Mouse (Mus musculus) left cerebral cortex, adult 18-20 months (tissue): ENCODE data around the gene Acaa1b. TPM values are rescaled to one million over a fixed set of nuclear protein-coding genes. Genes with fewer than 3 reads are reported as not detected.

Experiments used
- DNase-seq, 2 experiments: peaks; one replicate each; pipeline ENCODE4 v3.0.0; 2021 to 2022; ENCODE audit warnings: low spot score in 2 of 2, mixed read lengths in 1 of 2
- long read RNA-seq, 2 experiments: library from polyadenylated mRNA; stranded (forward); transcript quantifications; one replicate each; pipeline ENCODE4 v2.0.0; 2021
- total RNA-seq, 2 experiments: library from RNA; stranded (reverse); gene quantifications; 2 replicates each; pipeline ENCODE4 v1.2.3; 2021

Acaa1b gene
- total RNA-seq: 1 to 10 TPM; 1.3 to 1.5 TPM
- long read RNA-seq, experiment 1: 0 reads
- long read RNA-seq, experiment 2, partial matches to known transcripts: 0 of 1 reads
- long read RNA-seq, experiment 2, other reads (novel, unspliced or antisense): 1 of 1 reads

DNA sequence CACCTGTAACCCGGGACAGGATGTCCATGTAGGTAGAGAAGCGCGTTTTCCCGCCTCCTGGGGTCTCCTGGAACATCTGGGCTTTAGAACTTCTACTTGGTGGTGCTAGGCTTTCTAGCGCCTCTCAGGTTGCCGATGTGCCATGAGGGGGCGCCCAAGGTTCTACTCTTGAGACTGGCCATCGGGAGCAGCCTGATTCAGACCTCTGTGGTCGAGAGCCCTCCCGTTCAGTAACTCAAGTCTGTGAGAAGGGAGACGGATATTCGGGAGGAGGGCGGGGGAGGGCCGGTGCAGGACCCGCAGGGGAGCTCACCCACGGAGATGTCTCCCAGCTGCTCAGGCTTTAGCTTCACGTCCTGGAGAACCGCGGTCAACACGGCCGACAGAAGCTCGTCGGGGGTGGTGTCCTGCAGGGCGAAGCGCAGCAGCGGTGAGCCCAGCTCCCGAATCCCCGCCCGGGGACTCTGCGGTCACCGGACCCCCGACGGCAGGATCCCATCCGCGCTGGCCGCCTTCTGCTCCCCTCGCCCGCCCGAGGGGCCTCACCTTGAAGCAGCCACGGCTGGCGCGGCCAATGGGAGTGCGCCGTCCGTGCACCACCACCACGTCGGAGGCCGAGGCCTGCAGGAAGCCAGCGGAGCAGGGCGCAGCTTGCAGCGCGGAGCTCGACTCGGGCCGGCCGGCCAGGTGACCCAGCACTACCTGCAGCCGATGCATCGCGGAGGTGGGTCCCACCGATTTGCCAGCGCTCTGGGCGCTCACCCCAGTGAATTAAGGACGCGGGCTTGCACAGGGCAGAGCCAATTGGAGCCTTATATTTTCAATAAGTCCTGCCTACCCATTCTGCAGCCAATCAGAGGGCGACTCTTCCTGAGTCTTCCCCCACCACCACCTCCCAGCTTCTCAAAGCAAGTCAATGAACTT, at the start of gene Acaa1b:
TSS of gene Acaa1b (minus strand) at position 816 of the 924 bp plus-strand sequence.
- peak; percentile 63 to 69 for DNase-seq

DNA sequence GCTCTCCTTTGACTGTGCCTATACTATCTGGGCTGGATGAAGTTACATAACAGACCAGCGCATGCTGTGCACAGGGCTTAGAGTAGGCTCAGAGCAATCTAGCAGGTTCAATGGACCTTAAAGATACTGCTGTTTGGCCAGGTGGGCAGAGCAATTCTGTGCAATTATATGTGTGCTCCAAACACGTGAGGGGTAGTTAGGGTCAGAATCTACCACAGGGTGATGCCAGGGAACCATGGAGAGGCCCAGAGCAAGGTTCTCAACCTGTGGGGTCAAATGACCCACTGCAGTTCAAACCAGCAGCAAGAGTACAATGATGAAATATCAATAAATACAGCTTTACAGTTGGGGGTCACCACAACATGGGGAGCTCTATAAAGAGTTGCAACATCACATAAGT, 49.8 kb upstream of the Acaa1b start:
- DNase-seq: no peak

DNA sequence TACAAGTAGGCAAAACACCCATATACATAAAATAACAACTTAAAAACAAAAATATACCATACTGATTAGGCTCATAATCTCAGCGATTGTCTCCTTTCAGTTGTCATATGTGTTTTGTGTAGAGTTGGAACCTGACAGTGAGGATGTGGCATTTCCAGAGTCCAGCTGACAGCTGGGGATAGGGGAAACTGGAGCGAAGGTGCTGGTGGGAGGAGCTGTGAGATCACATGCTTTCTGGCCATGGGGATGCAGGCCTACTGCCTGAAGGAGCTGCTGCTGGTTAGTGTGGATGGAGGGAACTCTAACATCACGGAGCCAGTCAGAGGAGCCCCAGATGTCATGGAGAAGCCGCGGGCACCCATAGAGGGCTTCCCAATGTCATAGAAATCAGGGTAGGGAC, 48.9 kb upstream of the Acaa1b start:
- no peak for DNase-seq

- DNase-seq: no peak
These were observed 46.7 kb upstream of the Acaa1b start for GRCm38 (mm10) chr9:119203617-119204016.

- no peak for DNase-seq
These were observed 44.8 kb upstream of the Acaa1b start for GRCm38 (mm10) chr9:119201653-119202052.

GRCm38 (mm10) chr9:119199151-119199861, 42.4 kb upstream of the Acaa1b start:
- no peak for DNase-seq

- peak; percentile 15 to 45 for DNase-seq
These were observed 35.5 kb upstream of the Acaa1b start for GRCm38 (mm10) chr9:119192202-119192990.

- no peak for DNase-seq
These were observed 24.4 kb upstream of the Acaa1b start for GRCm38 (mm10) chr9:119181241-119181728.

DNA sequence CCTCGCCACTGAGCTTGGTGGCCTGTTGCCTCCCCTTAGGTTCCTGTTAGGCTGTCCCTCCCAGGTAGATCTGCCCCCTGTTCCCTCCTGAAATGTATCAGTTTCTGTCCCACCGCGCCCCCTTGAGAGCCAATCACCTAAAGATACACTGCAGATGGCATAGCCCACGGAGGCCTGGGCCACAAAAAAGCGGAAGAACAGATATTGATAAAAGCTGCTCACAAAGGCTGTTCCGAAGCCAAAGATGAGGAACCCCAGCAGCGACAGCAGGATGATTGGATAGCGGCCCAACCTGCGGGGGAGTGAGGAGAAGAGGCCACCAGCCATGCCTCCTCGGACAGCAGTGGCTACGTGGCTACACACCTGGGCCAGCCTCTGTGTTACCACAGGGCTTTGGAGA, 22.4 kb upstream of the Acaa1b start:
- DNase-seq: no peak

GRCm38 (mm10) chr9:119167608-119168007, 10.7 kb upstream of the Acaa1b start:
- no peak for DNase-seq

DNA sequence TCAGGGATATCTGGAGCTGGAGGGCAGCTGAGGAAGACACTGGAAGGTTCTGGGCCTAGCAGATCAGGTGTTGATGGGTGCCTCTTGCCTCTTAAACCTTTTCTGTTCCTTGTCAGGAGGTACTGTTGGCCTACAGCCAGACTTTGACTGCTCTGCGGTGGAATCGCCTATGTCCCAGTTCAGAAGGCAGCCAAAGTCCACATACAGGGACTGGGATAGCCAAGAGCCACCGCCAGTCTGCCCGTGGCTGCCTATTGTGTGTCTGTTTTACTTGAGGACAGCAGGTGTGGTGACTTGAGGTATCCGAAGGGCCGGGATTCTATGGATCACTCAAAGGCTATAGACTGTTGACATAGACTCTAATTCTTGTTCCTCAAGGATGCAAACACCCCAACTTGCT, 8.7 kb upstream of the Acaa1b start:
- DNase-seq: no peak

- DNase-seq: no peak
These were observed 7.8 kb upstream of the Acaa1b start for GRCm38 (mm10) chr9:119164743-119165142.

GRCm38 (mm10) chr9:119160689-119161088, 3.8 kb upstream of the Acaa1b start:
- DNase-seq: no peak

- DNase-seq: no peak
These were observed 2.0 kb upstream of the Acaa1b start, which contains the start of gene Gm47289 for GRCm38 (mm10) chr9:119158861-119159260. Gene Gm47289, plus strand, starts transcription at chr9:119159161.

DNA sequence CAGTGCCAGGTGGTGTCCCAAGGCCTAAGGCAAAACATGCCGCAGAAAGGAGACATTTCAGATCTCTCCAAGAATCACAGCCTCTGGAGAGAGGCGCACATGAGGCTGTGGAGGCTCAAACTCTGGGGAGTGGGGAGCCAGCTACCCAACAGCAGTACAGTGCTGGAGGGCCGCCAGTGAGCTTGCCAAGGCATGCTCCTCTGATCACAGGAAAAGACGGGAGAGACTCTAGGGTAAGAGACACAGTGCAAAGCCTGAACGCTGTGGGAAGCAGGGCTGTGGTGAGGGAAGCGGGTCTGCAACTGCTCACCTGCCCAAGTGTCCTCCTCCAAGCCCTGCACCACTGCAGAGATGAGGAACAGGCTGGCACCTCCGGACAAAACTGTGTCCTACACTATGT, 1.1 kb downstream of the Acaa1b start:
- DNase-seq: no peak

DNA sequence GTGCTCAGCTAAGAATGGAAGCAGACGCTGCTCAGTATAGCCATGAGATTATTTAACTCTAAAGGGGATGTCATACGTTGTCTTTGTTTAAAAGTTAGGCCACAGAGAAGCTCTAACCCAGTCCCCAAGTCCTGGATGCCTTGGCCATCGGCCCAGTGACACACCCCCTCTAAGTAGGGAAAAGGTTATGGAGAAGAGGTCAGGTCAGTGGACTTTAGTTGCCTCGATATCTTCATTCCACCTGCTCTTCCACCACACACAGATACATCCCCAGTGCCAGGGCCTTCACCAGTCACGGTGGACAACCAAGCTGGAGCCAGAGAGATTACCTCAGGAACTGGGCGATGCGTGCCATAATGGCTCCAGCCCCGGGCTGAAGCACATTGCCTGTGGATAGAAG, 1.5 kb downstream of the Acaa1b start:
- no peak for DNase-seq

GRCm38 (mm10) chr9:119151751-119152150, 5.1 kb downstream of the Acaa1b start:
- DNase-seq: no peak

GRCm38 (mm10) chr9:119149601-119150000, 7.3 kb downstream of the Acaa1b start:
- no peak for DNase-seq

DNA sequence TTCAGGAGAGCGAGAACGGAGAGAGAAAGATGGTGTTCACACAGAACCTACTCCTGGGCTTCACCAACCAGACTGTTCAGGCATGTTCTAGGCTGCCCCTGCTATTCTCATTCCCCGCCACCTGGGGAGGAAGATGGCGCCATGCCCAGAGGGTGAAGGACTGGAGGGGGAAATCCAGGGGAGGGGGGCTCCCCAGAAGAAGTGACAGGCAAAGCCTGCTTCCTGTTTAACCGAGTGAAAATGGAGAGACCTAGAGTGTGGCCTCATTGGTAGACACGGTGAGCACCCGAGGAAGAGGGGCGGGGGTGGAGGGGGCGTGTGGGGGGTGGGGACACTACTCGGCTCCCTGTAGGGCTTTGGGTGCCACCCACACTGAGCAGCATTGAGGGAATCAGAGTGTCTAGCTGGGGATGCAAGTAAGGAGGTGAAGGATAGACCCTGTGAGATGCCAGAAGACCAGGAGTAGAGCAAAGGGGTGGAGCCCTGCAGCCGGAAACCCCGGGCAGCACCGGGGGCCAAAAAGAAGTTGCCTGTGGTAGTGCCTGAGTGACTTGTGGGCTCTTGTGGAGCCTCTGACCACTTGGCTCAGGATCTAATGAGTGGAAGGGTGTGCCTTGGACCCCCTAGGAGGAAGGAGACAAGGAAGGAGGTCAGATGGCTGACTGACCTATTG, 10.7 kb downstream of the Acaa1b start:
- DNase-seq: no peak

GRCm38 (mm10) chr9:119145638-119146037, 11.3 kb downstream of the Acaa1b start:
- DNase-seq: no peak
